Mouse (Mus musculus) urinary bladder, postnatal 25 days (tissue): ENCODE measurements at regions not wholly inside any gene's neighbourhood (a gene's known extent, or its start where the extent isn't known, plus 50 kb on each side); places are given as distances from the start of the nearest gene placed in this dataset.

ENCODE experiments used
- DNase-seq: peaks from one replicate; pipeline ENCODE4 v3.0.0; 2022; ENCODE audit warnings: low spot score

- DNase-seq, result no peak
These were observed 238.1 kb upstream of the Id2 start for GRCm38 (mm10) chr12:25335069-25335468.

GRCm38 (mm10) chr12:25332384-25333035 lies 235.6 kb upstream of the Id2 start:
- DNase-seq, result no peak

- DNase-seq, result no peak
These were observed 233.2 kb upstream of the Id2 start for GRCm38 (mm10) chr12:25330004-25330708.

- DNase-seq, result no peak
These were observed 229.0 kb upstream of the Id2 start for GRCm38 (mm10) chr12:25325901-25326300.

- DNase-seq, result no peak
These were observed 226.2 kb upstream of the Id2 start for GRCm38 (mm10) chr12:25323171-25323570.

GRCm38 (mm10) chr12:25320262-25320767 lies 223.4 kb upstream of the Id2 start:
- no peak for DNase-seq

- DNase-seq, result no peak
These were observed 222.9 kb upstream of the Id2 start for GRCm38 (mm10) chr12:25319846-25320245.

- DNase-seq, result no peak
These were observed 221.2 kb upstream of the Id2 start for GRCm38 (mm10) chr12:25318072-25318671.

GRCm38 (mm10) chr12:25315969-25316368 lies 219.0 kb upstream of the Id2 start:
- no peak for DNase-seq

GRCm38 (mm10) chr12:25313212-25313611 lies 216.3 kb upstream of the Id2 start:
- DNase-seq, result no peak

- no peak for DNase-seq
These were observed 215.4 kb upstream of the Id2 start for GRCm38 (mm10) chr12:25312390-25312789.

- no peak for DNase-seq
These were observed 214.8 kb upstream of the Id2 start for GRCm38 (mm10) chr12:25311728-25312127.

GRCm38 (mm10) chr12:25310293-25310946 lies 213.5 kb upstream of the Id2 start:
- DNase-seq, result no peak

GRCm38 (mm10) chr12:25309234-25309633 lies 212.3 kb upstream of the Id2 start:
- no peak for DNase-seq

GRCm38 (mm10) chr12:25305764-25306653 lies 209.1 kb upstream of the Id2 start:
- no peak for DNase-seq

- no peak for DNase-seq
These were observed 208.0 kb upstream of the Id2 start for GRCm38 (mm10) chr12:25304820-25305511.

GRCm38 (mm10) chr12:25303500-25304050 lies 206.6 kb upstream of the Id2 start:
- no peak for DNase-seq

GRCm38 (mm10) chr12:25300804-25301390 lies 204.0 kb upstream of the Id2 start:
- DNase-seq, result no peak

GRCm38 (mm10) chr12:25299603-25300471 lies 202.9 kb upstream of the Id2 start:
- no peak for DNase-seq
